Mouse (Mus musculus) lung, adult 18-20 months (tissue): ENCODE measurements around the gene Anks1.
"Not testable (repeated sequence)": the region's sequence is repeated elsewhere in the genome, so short reads cannot be mapped to it uniquely, and the experiment has no call there.

Experiments used
- DNase-seq, 2 experiments: peaks; one replicate each; pipeline ENCODE4 v3.0.0; 2022; ENCODE audit warnings: mixed read lengths in 2 of 2

Anks1 gene

GRCm38 (mm10) chr17:27934136-27934910, 25.2 kb downstream of the Anks1 start:
- DNase-seq, result no peak

GRCm38 (mm10) chr17:27935091-27935490, 26.0 kb downstream of the Anks1 start:
- peak; percentile 35 to 57 for DNase-seq

GRCm38 (mm10) chr17:27937054-27937615, 28.0 kb downstream of the Anks1 start:
- no peak for DNase-seq

GRCm38 (mm10) chr17:27938121-27938754, 29.1 kb downstream of the Anks1 start:
- peak; percentile 47 to 67 for DNase-seq

- DNase-seq, result no peak
These were observed 29.9 kb downstream of the Anks1 start for GRCm38 (mm10) chr17:27939028-27939427.

GRCm38 (mm10) chr17:27940352-27940751, 31.2 kb downstream of the Anks1 start:
- DNase-seq, result peak; percentile 33 to 53

GRCm38 (mm10) chr17:27941178-27941577, 32.1 kb downstream of the Anks1 start:
- no peak for DNase-seq

- DNase-seq, result no peak
These were observed 32.6 kb downstream of the Anks1 start for GRCm38 (mm10) chr17:27941698-27942097.

GRCm38 (mm10) chr17:27942131-27942530, 33.0 kb downstream of the Anks1 start:
- no peak for DNase-seq

- peak; percentile 90 to 93 for DNase-seq
These were observed 36.6 kb downstream of the Anks1 start for GRCm38 (mm10) chr17:27945546-27946216.

- DNase-seq, result no peak
These were observed 37.3 kb downstream of the Anks1 start for GRCm38 (mm10) chr17:27946371-27946770.

GRCm38 (mm10) chr17:27947155-27947554, 38.0 kb downstream of the Anks1 start:
- no peak for DNase-seq

GRCm38 (mm10) chr17:27953136-27953535, 44.0 kb downstream of the Anks1 start:
- no peak for DNase-seq

- no peak for DNase-seq
These were observed 45.7 kb downstream of the Anks1 start for GRCm38 (mm10) chr17:27954629-27955402.

- no peak for DNase-seq
These were observed 48.5 kb downstream of the Anks1 start for GRCm38 (mm10) chr17:27957649-27958048.

GRCm38 (mm10) chr17:27960128-27961111, 51.3 kb downstream of the Anks1 start:
- no peak for DNase-seq

GRCm38 (mm10) chr17:27963120-27963519, 54.0 kb downstream of the Anks1 start:
- not testable (repeated sequence) for DNase-seq

GRCm38 (mm10) chr17:27964607-27965006, 55.5 kb downstream of the Anks1 start:
- no peak for DNase-seq

- no peak for DNase-seq
These were observed 56.2 kb downstream of the Anks1 start for GRCm38 (mm10) chr17:27965292-27965691.

- DNase-seq, result no peak
These were observed 57.0 kb downstream of the Anks1 start for GRCm38 (mm10) chr17:27966056-27966455.

GRCm38 (mm10) chr17:27966508-27967021, 57.5 kb downstream of the Anks1 start:
- DNase-seq, result no peak
